Mouse (Mus musculus) ovary, postnatal 14 days (tissue): ENCODE data around the gene Zfp169.
"Not testable (repeated sequence)": the region's sequence is repeated elsewhere in the genome, so short reads cannot be mapped to it uniquely, and the experiment has no call there.

ENCODE experiments used
- DNase-seq: peaks from one replicate; pipeline ENCODE4 v3.0.0; 2022; ENCODE audit warnings: low spot score

Zfp169 gene

DNA sequence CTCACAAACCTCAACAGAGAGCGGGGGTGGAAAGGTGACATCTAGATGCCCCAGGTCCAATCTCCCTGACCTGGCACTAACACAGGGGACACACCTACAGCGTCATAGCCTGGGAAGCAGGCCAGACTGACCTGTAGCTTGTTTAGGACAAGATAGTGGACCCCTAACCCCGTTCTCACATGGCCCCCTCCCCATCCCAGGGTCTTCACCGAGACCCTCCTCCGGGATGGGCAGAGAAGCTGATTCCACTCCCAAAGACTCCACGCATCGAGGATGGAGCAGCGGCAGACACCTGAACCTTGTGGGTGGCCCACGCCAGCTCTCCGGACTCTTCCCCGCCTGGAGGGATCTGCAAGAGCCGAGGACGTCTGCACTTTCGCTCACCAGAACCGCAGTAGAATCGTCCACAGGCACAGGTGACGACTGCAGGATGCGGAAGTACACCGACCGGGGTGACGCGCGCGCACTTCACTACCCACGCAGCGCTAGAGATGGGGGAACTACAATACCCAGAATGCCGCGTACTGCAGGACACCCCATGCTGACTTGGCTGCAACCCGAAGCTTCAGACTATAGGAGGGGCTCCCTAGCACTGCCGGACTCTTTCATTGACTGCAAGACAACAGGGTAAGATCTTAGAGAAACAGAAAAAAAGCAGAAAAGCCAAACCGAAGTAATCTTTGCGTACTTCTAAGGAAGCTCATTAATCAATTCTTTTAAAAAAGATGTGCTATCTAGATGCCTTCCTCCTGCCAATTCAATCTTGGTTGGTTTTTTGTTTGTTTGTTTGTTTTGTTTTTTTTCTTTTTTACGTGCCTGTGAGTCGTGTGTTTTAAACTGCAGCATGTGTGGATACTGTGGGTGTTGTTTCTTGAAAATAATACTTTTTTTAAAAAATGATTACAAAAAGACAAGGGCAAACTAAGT is at the start of gene Zfp169, which contains the start of gene A830005F24Rik:
TSS of gene Zfp169 (minus strand) at position 449 of the 927 bp plus-strand sequence.
TSS of gene A830005F24Rik (plus strand) at position 568 of the 927 bp plus-strand sequence.
- DNase-seq = peak; percentile 65

DNA sequence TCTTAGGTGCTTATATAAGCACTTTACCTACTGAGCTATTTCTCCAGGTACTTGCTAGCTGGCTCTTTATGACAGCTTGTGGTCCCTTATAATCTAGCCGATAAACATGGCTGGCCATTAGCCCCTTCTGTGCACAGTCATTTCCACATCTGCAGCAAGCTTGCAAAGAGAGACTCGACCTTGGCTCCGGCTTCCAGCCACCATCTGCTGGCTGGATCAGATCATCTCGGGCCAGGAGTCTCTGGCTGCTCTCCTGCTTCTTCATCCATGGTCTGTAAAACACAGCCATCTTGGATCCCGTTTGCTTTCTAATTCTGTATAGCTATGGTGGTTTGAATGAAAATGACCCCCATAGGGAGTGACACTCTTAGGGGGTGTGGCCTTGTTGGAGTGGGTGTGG is 49.1 kb upstream of the Zfp169 start:
- no peak for DNase-seq

DNA sequence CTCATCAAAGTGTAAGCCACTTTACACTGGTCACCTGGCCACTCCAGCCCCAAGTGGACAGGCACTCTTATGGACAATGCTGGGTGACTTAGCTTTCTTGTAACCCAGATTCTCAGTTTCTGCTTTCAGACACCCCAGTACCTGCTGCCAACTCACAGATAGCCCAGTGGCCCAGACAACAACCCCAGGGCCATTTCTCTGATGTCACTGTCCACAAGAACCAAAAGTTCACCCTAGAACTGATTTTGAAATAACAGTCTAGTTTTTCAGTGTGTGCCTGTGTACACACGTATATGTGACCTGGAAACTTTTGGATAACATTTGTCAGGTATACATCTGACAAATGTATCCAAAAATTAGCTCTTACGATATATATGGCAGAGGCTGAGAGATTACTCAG is 48.2 kb upstream of the Zfp169 start:
- DNase-seq = no peak

DNA sequence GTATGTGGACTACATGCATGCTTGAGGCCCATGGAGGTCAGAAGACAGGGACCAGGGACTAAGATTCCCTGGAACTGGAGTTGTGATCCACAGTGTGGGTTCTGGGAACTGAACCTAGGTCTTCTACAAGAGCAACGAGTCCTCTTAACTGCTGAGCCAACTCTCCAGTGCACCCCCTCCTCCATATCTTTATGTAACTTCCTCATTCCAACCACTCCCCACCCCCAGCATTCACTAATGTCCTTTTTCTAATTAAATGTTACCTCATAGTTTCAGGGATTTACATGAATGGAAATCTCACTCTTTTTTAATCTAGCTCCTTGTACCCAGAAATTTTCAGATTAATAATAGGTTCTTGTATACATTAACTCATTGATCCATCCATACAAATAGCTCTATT is 42.7 kb upstream of the Zfp169 start:
- no peak for DNase-seq

DNA sequence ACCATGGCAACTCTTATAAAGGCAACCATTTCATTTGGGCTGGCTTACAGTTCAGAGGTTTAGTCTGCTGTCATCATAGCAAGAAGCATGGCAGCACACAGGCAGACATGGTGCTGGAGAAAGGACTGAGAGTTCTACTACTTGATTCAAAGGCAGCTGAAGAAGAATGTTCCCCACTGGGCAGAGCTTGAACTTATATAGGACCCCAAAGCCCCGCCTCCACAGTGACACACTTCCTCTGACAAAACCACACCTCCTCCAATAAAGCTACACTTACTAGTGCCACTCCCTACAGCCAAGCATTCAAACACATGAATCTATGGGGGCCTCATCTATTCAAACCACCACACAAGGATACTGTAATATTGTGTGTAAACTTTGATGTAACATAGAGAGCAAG is 41.3 kb upstream of the Zfp169 start:
- no peak for DNase-seq

DNA sequence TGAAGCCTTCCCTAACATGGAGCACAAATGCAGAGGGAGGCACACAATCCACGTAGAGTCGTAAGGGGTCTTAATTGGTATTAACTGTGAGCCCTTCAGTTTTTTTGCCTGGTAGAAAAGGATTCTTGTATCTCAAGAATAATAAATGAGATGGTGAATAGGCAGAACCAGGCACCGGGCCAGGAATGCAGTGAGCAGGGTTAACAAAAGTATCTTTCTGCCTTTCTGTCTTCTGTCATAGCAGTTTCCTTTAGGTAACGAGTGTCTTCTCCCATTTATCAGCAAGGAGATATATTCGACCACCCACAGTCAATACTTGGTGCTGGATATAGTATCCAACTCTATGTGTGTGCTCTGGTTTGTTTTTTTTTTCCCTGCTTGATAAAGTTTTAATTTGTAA is 40.3 kb upstream of the Zfp169 start:
- no peak for DNase-seq

DNA sequence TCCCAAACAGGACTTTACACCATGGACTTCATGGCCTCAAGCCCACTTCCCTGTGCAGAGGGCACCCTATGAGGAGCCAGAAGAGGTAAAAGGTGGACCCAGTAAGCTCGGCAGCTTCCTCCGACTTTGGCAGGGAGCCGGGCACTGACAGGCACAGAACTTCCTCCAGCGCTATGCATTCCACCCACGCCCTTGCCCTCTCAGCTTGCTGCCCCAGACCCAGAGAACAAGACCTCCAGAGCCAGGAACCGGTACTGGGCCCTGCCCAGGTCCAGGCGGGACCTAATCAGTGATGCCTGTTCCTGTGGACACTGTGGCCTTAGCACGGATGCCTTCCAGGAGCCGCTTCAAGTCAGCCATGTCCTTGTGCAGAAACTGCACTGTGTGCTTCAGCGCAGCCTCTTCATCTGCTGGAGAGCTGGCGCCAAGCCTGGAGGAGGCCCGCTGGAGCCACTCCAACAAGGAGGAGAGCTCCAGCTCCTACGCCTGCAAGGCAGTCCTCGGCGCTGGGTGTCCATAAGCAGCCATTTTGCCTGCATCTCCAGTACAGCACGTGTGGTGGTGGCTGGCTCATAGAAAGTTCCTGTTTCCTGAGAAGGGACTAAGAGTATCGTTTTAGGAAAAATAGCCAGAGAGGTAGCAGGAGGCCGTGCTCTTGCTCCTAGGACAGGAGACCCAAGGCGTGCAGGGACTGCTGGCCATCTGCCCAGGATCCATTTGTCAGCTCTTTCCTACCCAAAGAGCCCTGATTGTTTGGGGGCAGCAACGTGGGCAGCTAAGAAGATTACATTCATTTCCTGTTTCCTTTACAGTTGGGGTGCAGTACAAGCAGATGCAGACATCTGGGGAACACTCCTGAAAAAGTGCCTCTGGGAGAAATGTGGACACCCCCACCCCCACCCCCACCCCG is 39.2 kb upstream of the Zfp169 start:
- peak; percentile 95 for DNase-seq

DNA sequence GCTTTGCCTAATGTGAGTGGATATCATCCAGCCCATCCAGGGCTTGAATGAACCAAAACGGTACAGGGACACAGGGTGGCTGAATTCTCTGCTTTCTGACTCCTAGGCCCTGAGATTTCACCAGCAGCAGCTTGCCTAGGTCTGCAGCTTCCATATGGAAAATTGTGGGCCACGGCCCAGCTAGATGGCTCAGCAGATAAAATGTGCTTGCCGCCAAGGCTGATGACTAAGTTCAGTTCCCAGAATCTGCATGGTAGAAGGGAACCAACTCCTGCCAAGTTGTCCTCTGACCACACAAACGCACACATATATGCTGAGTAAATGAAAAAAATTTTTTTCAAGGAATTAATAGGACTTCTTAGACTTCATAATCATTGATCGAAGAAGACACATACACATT is 35.0 kb upstream of the Zfp169 start:
- no peak for DNase-seq

DNA sequence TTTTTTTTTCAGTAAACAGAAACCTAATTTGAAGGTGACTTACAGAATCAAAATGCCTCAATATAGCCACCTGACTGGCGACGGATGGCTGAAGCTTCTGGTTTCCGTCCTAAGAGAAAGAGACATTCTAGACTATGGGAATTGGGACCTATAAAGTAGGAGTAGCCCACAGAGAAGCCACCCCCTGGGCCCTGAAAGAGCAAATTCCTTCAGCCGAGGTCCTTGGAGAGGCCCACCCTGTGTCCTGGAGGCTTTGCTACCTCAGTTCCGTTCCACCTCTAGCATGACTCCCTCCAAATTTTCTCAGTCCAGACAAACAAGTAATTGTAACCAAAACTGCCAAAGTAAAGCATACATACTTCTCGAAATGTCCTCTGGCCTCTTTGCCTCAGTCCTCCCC is 34.4 kb upstream of the Zfp169 start:
- no peak for DNase-seq

DNA sequence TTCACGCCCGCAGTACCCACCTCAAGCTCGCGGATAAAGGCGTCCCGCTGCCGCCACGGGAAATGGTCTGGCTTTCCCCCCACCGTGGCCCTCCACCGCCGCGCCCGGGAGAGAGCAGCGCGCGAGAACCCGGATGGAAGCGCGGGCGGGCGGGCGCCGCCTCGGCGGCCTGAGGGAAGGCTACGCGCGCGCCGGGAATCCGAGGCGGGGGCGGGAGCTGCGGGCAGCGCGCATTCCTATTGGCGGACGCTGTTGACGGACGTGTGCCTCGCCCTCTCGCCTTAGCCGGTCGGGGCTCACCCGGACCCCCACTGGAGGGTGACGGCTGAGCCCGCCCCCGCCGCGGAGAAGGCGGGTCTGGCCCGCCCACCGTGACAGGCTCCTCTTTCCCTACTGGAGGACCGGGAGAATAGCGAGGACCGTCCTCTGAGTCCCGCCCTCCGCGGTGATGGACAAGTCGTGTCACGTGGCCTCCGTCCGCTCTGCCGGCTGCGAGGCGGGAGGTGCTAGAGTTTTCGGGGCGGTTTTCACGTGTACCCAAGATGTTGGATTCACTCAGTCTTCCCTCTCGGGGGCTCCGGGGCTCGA is 33.2 kb upstream of the Zfp169 start:
- peak; percentile 98 for DNase-seq

DNA sequence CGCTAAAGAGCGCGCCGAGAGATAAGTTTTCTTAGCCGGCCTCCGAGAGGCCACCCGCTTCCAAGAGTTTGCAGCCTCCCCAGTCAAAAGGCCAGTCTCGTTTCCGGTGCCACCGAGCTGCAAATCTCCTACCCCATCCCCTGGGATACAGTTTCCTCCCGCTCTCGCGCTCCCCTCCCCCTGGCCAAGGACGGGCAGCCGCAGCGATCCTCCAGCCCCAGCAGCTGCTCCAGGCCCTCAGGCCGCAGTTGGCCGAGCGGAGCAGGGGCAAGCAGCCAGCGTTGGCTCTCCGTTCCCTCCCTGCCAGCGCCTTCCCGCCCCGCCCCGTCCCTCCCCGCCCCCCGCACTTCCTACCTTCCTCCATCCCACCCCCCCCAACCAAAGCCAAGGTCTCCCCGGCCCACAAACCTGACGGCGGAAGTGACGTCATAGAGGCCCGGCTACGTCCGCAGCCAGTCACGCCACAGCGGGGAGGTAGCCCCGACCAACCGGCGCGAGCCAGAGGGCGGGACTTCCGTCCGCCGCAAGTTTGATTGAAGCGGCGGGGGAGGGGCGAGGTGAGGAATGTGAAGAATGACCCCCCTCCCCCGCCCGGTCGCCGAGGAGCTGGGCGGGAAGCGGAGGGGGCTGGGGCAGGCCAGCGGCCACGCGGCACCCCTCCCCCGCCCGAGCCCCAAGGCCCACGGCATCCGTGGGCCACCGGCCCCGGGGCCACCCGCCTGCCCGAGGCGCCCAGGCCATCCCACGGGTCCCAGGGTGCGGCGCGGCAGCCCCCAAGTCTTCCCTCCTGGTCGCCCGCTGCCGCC is 32.4 kb upstream of the Zfp169 start:
- DNase-seq = peak; percentile 93

DNA sequence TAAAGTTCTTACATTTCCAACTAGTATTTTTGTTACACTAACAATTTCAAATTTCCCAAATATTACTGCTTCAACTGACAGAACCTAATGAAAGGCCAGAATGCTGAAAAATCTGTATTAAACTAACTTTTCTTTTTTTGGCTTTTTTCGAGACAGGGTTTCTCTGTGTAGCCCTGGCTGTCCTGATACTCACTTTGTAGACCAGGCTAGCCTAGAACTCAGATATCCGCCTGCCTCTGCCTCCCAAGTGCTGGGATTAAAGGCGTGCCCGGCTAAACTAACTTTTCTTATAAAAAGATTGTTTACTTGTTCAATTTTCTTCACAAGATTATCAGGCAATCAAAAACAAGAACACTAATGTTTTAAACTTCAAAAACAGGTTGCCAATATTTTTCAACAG is 31.6 kb upstream of the Zfp169 start:
- DNase-seq = no peak

DNA sequence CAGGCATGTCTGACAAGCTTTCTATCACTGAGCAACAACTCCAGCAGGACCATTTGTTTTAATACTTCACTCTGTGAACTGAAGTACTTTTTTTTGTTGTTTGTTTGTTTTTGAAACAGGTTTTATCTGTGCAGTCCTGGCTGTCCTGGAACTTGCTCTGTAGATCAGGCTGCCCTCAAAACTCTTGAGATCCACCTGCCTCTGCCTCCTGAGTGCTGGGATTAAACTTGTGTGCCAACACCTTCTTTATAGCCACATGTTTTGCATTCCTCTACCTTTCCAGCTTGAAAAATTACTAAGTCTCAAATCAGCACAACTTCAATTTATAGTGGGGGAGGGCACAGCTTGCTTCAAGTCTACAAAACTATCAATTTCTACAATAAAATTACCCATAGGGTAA is 31.1 kb upstream of the Zfp169 start:
- DNase-seq = no peak

DNA sequence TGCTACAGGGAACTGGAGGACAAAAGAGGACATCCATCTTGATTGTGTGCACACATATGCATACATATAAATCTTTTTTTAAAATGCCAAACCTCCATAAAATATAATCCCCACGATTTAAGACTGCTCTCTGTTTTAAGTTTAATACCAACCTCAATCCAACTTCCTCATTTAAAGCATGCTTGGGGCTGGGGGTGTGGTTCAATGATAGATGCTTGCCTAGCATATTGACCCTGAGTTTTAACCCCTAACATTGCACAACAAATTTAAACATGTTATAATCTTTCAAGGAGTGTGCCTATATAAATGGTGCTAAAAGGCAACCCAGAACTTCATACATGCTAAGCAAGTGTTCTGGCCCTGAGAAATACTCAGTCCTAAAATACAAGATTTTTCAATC is 27.2 kb upstream of the Zfp169 start:
- no peak for DNase-seq

DNA sequence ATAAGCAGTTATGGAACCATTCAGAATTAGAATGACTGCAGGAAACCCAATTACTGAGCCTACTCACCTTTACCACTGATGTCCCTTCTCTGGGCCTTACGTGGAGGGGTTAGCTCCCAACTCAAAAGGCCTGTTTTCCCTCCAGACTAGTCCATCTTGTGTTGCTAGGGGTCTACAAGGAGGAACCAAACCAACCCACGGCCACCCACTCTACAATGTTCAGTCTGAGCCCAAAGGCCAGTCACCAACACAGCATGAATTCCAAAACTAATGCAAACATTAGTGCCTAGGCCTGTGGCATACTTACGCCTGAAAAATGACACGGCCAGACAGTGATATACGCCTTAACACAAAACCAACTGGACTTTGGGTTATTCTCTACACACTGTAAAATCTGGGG is 20.2 kb upstream of the Zfp169 start:
- DNase-seq = no peak

DNA sequence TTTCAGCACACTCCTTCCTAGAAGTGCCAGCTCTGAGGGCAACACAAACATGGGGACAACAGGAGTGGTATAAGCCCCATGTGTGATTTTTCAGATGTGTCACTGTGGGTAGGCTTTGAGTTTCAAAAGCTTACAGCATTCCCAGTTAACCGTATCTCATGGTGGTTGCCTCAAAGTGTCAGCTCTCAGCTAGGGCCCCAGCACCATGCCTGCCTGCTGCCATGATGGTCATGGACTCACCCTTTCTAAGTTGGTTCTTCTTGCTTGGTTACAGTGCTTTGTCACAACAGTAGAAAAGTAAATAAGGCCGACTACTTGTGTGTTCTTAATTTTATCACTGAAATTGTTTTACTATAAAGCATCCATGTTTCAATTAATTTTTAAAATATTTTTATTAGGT is 18.2 kb upstream of the Zfp169 start:
- DNase-seq = no peak

DNA sequence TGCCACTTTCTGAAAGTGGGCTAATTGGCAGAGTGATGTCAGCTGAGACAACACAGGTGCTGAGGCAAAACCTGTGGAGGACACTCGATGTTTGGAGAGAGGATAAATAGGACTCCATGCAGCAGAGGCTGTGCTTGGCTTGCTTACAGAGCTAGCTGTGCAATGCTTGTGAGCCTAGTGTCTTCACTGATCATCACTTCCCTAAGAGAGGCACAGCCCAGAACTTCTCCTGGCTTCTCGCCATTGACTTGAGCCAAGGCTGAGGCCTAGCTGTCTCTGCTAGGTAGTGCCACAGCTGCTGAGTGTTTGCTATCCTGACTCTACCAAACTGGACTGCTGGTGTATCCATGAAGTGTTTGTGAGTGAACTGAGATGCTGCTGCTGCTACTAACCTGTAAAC is 17.4 kb upstream of the Zfp169 start:
- DNase-seq = peak; percentile 27

DNA sequence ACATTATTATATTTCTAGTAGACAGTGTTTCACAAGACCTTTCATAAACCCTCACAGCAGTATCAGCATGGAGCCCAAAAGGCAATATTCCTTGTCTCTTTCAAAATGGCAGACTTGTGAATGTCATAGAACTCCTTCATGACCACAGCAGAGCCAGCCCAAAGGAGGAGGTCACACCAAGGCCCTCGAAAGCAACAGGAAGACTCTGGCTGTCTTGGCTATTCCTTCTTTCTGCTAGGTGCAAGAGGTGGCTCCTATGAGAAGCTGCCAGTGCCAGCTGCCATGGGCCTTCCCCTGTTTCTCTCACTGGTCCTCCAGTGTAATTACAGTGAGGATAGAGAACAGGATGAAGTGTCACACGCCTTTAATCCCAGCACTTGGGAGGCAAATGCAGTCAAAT is 15.8 kb upstream of the Zfp169 start:
- no peak for DNase-seq

DNA sequence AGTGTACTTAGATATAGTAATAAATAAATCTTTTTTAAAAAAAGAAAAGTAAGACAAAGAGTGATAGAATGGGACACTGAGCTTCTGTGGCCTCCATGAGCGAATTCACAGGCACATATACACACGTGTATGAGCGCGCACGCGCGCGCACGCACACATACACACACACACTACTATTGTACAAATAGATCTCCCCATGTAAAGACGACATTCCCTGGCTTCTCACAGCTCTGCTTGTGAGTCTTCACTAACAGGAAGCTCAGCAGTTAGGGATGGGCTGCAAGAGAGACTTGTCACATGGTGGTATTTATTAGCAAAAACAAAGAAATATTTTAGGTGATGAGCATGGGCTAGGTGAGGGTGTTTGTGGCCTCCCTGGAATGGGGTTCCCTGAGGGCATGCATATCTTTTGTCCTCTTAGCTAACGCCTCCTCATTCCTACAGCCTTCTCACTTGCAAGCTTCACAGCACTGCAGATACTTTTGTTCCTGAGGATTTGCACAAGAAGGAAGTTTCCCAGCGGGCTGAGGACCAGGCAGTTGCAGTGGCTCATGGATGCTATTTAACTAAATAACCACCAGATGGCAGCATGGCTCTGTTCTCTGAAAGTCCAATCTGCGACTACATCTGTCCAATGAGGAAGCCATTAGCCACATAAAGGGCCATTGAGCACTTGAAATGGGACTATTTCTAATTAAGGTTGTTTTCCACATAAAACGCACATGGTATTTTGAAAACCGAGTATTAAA is 15.0 kb upstream of the Zfp169 start:
- DNase-seq = peak; percentile 56

DNA sequence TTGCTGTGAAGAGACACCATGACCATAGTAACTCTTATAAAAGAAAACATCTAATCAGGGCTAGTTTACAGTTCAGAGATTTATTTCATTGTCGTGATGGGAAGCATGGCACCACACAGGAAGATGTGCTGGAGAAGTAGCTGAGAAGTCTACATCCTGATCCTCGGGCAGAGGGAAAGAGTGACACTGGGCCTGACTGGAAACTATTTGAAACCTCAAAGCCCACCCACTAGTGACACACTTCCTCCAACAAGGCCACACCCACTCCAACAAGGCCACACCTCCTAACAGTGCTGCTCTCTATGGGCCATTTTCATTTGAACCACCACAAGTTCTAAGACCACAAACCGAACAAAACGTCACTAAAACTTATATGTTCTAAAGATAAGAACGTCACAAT is 12.5 kb upstream of the Zfp169 start:
- DNase-seq = no peak

DNA sequence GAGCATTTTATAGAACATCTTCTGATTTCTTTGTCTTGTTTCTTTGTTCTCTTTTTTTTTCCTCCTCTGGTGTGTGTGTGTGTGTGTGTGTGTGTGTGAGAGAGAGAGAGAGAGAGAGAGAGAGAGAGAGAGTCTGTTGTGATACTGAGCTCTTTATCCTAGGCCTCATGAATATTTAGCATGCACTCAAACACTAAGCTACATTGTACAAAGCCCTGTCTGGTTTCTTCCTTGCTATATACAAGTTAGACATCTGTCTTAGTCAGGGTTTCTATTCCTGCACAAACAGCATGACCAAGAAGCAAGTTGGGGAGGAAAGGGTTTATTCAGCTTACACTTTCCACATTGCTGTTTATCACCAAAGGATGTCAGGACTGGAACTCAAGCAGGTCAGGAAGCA is 5.9 kb upstream of the Zfp169 start:
- DNase-seq = not testable (repeated sequence)
